Mouse (Mus musculus): ENCODE data around the gene Adam12. TPM values are rescaled to one million over a fixed set of nuclear protein-coding genes. Genes with fewer than 3 reads are reported as not detected.

Adam12 gene
- polyA plus RNA-seq, 1 experiment from 2014 or later = 0.57 TPM

- ATAC-seq (ENCODE audit: low FRiP score, low TSS enrichment) (no peak), DNase-seq (ENCODE audit: low spot score) (no peak)
- H3K4me1 ChIP-seq (replicated peaks; ENCODE audit: control insufficient read depth, insufficient read depth) = no peaks in the 10 kb centered on the region
- H3K4me2 ChIP-seq (replicated peaks; ENCODE audit: low read depth) = no peak overlapping the region
- H3K36me3 ChIP-seq (ENCODE audit: control insufficient read depth, insufficient read depth, low read length) = no peaks in the 10 kb centered on the region
- WGBS = 75% methylated on average over 4 of the region's 4 CpGs
- no peaks in the 10 kb centered on the region for H3K9me3 ChIP-seq (ENCODE audit: control insufficient read depth, low read length)
- H3K9ac ChIP-seq (ENCODE audit: low read length) = no peak overlapping the region
- H3K4me3 ChIP-seq (ENCODE audit: low read depth, low read length) = no peak overlapping the region
- TF ChIP-seq CTCF (IDR thresholded peaks at IDR 0.05; ENCODE audit: low read depth) (no peak), EP300 (optimal IDR thresholded peaks at IDR 0.05) (no peak)
- H3K27me3 ChIP-seq (ENCODE audit: control insufficient read depth, insufficient read depth, low read length) = no peaks in the 10 kb centered on the region
- H3K27ac ChIP-seq (replicated peaks) = no peak overlapping the region
Measured at GRCm38 (mm10) chr7:134001581-134001980, 230.4 kb downstream of the Adam12 start.

GRCm38 (mm10) chr7:133990930-133991329 is 241.0 kb downstream of the Adam12 start:
- H3K4me3 ChIP-seq (ENCODE audit: low read depth, low read length) = no peak overlapping the region
- no peaks in the 10 kb centered on the region for H3K36me3 ChIP-seq (ENCODE audit: control insufficient read depth, insufficient read depth, low read length)
- H3K9me3 ChIP-seq (ENCODE audit: control insufficient read depth, low read length) = no peaks in the 10 kb centered on the region
- no peak overlapping the region for H3K27ac ChIP-seq (replicated peaks)
- H3K9ac ChIP-seq (ENCODE audit: low read length) = no peak overlapping the region
- H3K27me3 ChIP-seq (ENCODE audit: control insufficient read depth, insufficient read depth, low read length) = no peaks in the 10 kb centered on the region
- H3K4me1 ChIP-seq (replicated peaks; ENCODE audit: control insufficient read depth, insufficient read depth) = no peaks in the 10 kb centered on the region
- DNase-seq (ENCODE audit: low spot score) = no peak
- no peak for ATAC-seq (ENCODE audit: low FRiP score, low TSS enrichment)
- TF ChIP-seq EP300 (optimal IDR thresholded peaks at IDR 0.05) (no peak), CTCF (IDR thresholded peaks at IDR 0.05; ENCODE audit: low read depth) (no peak)
- H3K4me2 ChIP-seq (replicated peaks; ENCODE audit: low read depth) = no peak overlapping the region

GRCm38 (mm10) chr7:133988356-133988755 is 243.6 kb downstream of the Adam12 start:
- Histone ChIP-seq H3K9ac (ENCODE audit: low read length) (no peak overlapping the region), H3K4me1 (replicated peaks; ENCODE audit: control insufficient read depth, insufficient read depth) (no peaks in the 10 kb centered on the region), H3K9me3 (ENCODE audit: control insufficient read depth, low read length) (no peaks in the 10 kb centered on the region), H3K27ac (replicated peaks) (no peak overlapping the region), H3K36me3 (ENCODE audit: control insufficient read depth, insufficient read depth, low read length) (no peaks in the 10 kb centered on the region), H3K4me3 (ENCODE audit: low read depth, low read length) (no peak overlapping the region), H3K27me3 (ENCODE audit: control insufficient read depth, insufficient read depth, low read length) (no peaks in the 10 kb centered on the region), H3K4me2 (replicated peaks; ENCODE audit: low read depth) (no peak overlapping the region)
- ATAC-seq (ENCODE audit: low FRiP score, low TSS enrichment) = no peak
- WGBS = 63% methylated on average over 5 of the region's 5 CpGs
- TF ChIP-seq EP300 (optimal IDR thresholded peaks at IDR 0.05) (no peak), CTCF (IDR thresholded peaks at IDR 0.05; ENCODE audit: low read depth) (no peak)
- no peak for DNase-seq (ENCODE audit: low spot score)

GRCm38 (mm10) chr7:133986201-133986600 is 245.7 kb downstream of the Adam12 start:
- no peaks in the 10 kb centered on the region for H3K27me3 ChIP-seq (ENCODE audit: control insufficient read depth, insufficient read depth, low read length)
- H3K9ac ChIP-seq (ENCODE audit: low read length) = no peak overlapping the region
- H3K36me3 ChIP-seq (ENCODE audit: control insufficient read depth, insufficient read depth, low read length) = no peaks in the 10 kb centered on the region
- H3K9me3 ChIP-seq (ENCODE audit: control insufficient read depth, low read length) = no peaks in the 10 kb centered on the region
- H3K4me2 ChIP-seq (replicated peaks; ENCODE audit: low read depth) = no peak overlapping the region
- H3K27ac ChIP-seq (replicated peaks) = no peak overlapping the region
- TF ChIP-seq EP300 (optimal IDR thresholded peaks at IDR 0.05) = no peak
- TF ChIP-seq CTCF (IDR thresholded peaks at IDR 0.05; ENCODE audit: low read depth) = no peak
- WGBS = 78% methylated on average over 4 of the region's 4 CpGs
- H3K4me3 ChIP-seq (ENCODE audit: low read depth, low read length) = no peak overlapping the region
- ATAC-seq (ENCODE audit: low FRiP score, low TSS enrichment) (no peak), DNase-seq (ENCODE audit: low spot score) (no peak)
- H3K4me1 ChIP-seq (replicated peaks; ENCODE audit: control insufficient read depth, insufficient read depth) = no peaks in the 10 kb centered on the region

- H3K4me2 ChIP-seq (replicated peaks; ENCODE audit: low read depth) = no peak overlapping the region
- H3K27me3 ChIP-seq (ENCODE audit: control insufficient read depth, insufficient read depth, low read length) = no peaks in the 10 kb centered on the region
- WGBS = 81% methylated on average over 1 of the region's 1 CpGs
- TF ChIP-seq CTCF (IDR thresholded peaks at IDR 0.05; ENCODE audit: low read depth) = no peak
- TF ChIP-seq EP300 (optimal IDR thresholded peaks at IDR 0.05) = no peak
- DNase-seq (ENCODE audit: low spot score) (no peak), ATAC-seq (ENCODE audit: low FRiP score, low TSS enrichment) (no peak)
- no peaks in the 10 kb centered on the region for H3K9me3 ChIP-seq (ENCODE audit: control insufficient read depth, low read length)
- H3K36me3 ChIP-seq (ENCODE audit: control insufficient read depth, insufficient read depth, low read length) = no peaks in the 10 kb centered on the region
- no peak overlapping the region for H3K9ac ChIP-seq (ENCODE audit: low read length)
- H3K27ac ChIP-seq (replicated peaks) = no peak overlapping the region
- H3K4me3 ChIP-seq (ENCODE audit: low read depth, low read length) = no peak overlapping the region
- no peaks in the 10 kb centered on the region for H3K4me1 ChIP-seq (replicated peaks; ENCODE audit: control insufficient read depth, insufficient read depth)
Measured at GRCm38 (mm10) chr7:133985648-133986047, 246.3 kb downstream of the Adam12 start.

GRCm38 (mm10) chr7:133976388-133977122 is 255.4 kb downstream of the Adam12 start:
- no peak for DNase-seq (ENCODE audit: low spot score)
- Histone ChIP-seq H3K9me3 (ENCODE audit: control insufficient read depth, low read length) (no peaks in the 10 kb centered on the region), H3K4me1 (replicated peaks; ENCODE audit: control insufficient read depth, insufficient read depth) (0 out of 2 replicates have a peak, but pooled peaks cover 2% of the 10 kb centered on the region), H3K9ac (ENCODE audit: low read length) (no peak overlapping the region), H3K4me3 (ENCODE audit: low read depth, low read length) (no peak overlapping the region), H3K27ac (replicated peaks) (no peak overlapping the region), H3K4me2 (replicated peaks; ENCODE audit: low read depth) (no peak overlapping the region), H3K27me3 (ENCODE audit: control insufficient read depth, insufficient read depth, low read length) (no peaks in the 10 kb centered on the region), H3K36me3 (ENCODE audit: control insufficient read depth, insufficient read depth, low read length) (no peaks in the 10 kb centered on the region)
- 35% methylated on average over 8 of the region's 8 CpGs for WGBS
- no peak for ATAC-seq (ENCODE audit: low FRiP score, low TSS enrichment)
- TF ChIP-seq CTCF (IDR thresholded peaks at IDR 0.05; ENCODE audit: low read depth) (no peak), EP300 (optimal IDR thresholded peaks at IDR 0.05) (no peak)

Data from stomach, postnatal 0 days (tissue).